Comparison of ENCODE assay signal across 20 mouse cellular contexts in genomic region chr17:72878979-72879378, GRCm38 (mm10). TPM values are rescaled to one million over a fixed set of nuclear protein-coding genes. Genes with fewer than 3 reads are reported as not detected.
DNase-seq lines count a peak whose midpoint lies in the region; ATAC-seq and TF ChIP-seq lines count a peak whose summit lies in the region.
"Had no signal": no experiment of that assay in that cellular context is flagged by ENCODE, and none has a peak within 500 bp of the region (broad histone marks: within the 10 kb centered on the region; RNA-seq: fewer than 3 reads in every experiment).

No protein-coding gene starts in this region.

- ATAC-seq in heart, embryonic 11.5 days (replicated peaks; ENCODE audit: insufficient number of reproducible peaks, low FRiP score, low TSS enrichment), result no peak
- ATAC-seq: CD4-positive, CD25-positive, alpha-beta regulatory T cell, adult 4 months; forebrain, embryonic 13.5 days; forebrain, embryonic 16.5 days had no signal

- WGBS in heart, adult 2 months, result 68% methylated on average over 9 of the region's 9 CpGs
- 83% methylated on average over 9 of the region's 9 CpGs for WGBS in heart, embryonic 11.5 days (ENCODE audit: insufficient replicate concordance)

- H3K9me3 ChIP-seq in heart, embryonic 11.5 days (replicated peaks; ENCODE audit: control insufficient read depth, low read length), result no peaks in the 10 kb centered on the region
- H3K9me3 ChIP-seq: forebrain, embryonic 10.5 days; forebrain, embryonic 13.5 days; hindbrain, embryonic 12.5 days; hindbrain, embryonic 15.5 days had no signal

- no peak for TF ChIP-seq POLR2A in heart, adult 2 months (IDR thresholded peaks at IDR 0.05; ENCODE audit: insufficient read depth, low read depth, low read length)
- TF ChIP-seq POLR2A in testis, adult 2 months (IDR thresholded peaks at IDR 0.05; ENCODE audit: control insufficient read depth, low read depth, low read length), result no peak

- peaks cover 2% of the 10 kb centered on the region; the same call in 1 of the 2 replicates for H3K4me1 ChIP-seq in heart, adult 2 months (ENCODE audit: control insufficient read depth, insufficient read depth, low read length)
- H3K4me1 ChIP-seq in heart, embryonic 11.5 days (ENCODE audit: control insufficient read depth, insufficient read depth, low read length), result no peaks in the 10 kb centered on the region
- peaks cover 3% of the 10 kb centered on the region for H3K4me1 ChIP-seq in testis, adult 2 months (ENCODE audit: control insufficient read depth, insufficient read depth, low read length)
- H3K4me1 ChIP-seq: forebrain, embryonic 10.5 days; forebrain, embryonic 13.5 days; hindbrain, embryonic 12.5 days; hindbrain, embryonic 15.5 days had no signal

- no peaks in the 10 kb centered on the region for H3K27me3 ChIP-seq in heart, adult 2 months (ENCODE audit: control insufficient read depth, insufficient read depth, low read length)
- H3K27me3 ChIP-seq in heart, embryonic 11.5 days (ENCODE audit: control insufficient read depth, insufficient read depth, low read length), result no peaks in the 10 kb centered on the region
- H3K27me3 ChIP-seq in testis, adult 2 months (ENCODE audit: control insufficient read depth, insufficient read depth, low read length), result no peaks in the 10 kb centered on the region
- H3K27me3 ChIP-seq: forebrain, embryonic 13.5 days; hindbrain, embryonic 12.5 days; hindbrain, embryonic 15.5 days had no signal

- H3K9ac ChIP-seq in heart, adult 2 months (ENCODE audit: low read depth, low read length), result no peak overlapping the region
- H3K9ac ChIP-seq in heart, embryonic 11.5 days (ENCODE audit: low read depth, low read length), result no peak overlapping the region
- H3K9ac ChIP-seq: forebrain, embryonic 13.5 days; hindbrain, embryonic 12.5 days; hindbrain, embryonic 15.5 days had no signal

- DNase-seq in heart, adult 18-20 months, result peak; percentile 40 to 42
- DNase-seq in heart, adult 2 months, result no peak
- DNase-seq in heart, postnatal 4 days, result peak; percentile 33
- DNase-seq in testis, postnatal 10 days (ENCODE audit: low spot score), result no peak
- DNase-seq: adrenal gland, adult 8-10 months; cerebellum, adult 18-20 months; cerebellum, adult 9-10 months; cerebellum, postnatal 14 days; gastrocnemius, postnatal 10 days; gastrocnemius, postnatal 36 days; kidney, adult 18-20 months had no signal

- TF ChIP-seq CTCF in heart, adult 2 months (IDR thresholded peaks at IDR 0.05), result no peak
- TF ChIP-seq CTCF in testis, adult 2 months (IDR thresholded peaks at IDR 0.05; ENCODE audit: control insufficient read depth, insufficient read depth, insufficient replicate concordance, low read depth, low read length), result no peak

- H3K79me2 ChIP-seq in heart, adult 2 months (replicated peaks; ENCODE audit: control insufficient read depth, insufficient read depth, low read length), result no peaks in the 10 kb centered on the region

- no peak for TF ChIP-seq EP300 in heart, adult 2 months (IDR thresholded peaks at IDR 0.05; ENCODE audit: insufficient read depth, low read depth, low read length)

- no peak overlapping the region for H3K4me3 ChIP-seq in heart, adult 2 months
- no peak overlapping the region for H3K4me3 ChIP-seq in heart, embryonic 11.5 days (ENCODE audit: low read depth, low read length)
- peak overlapping the region; percentile 1; the same call in 1 of the 2 replicates for H3K4me3 ChIP-seq in testis, adult 2 months (ENCODE audit: control insufficient read depth, low read depth, low read length)
- H3K4me3 ChIP-seq: forebrain, embryonic 10.5 days; forebrain, embryonic 13.5 days; hindbrain, embryonic 12.5 days; hindbrain, embryonic 15.5 days had no signal

- H3K4me2 ChIP-seq in heart, embryonic 11.5 days, result no peak overlapping the region
- H3K4me2 ChIP-seq: forebrain, embryonic 13.5 days; hindbrain, embryonic 12.5 days; hindbrain, embryonic 15.5 days had no signal

- no peak overlapping the region for H3K27ac ChIP-seq in heart, adult 2 months
- no peak overlapping the region for H3K27ac ChIP-seq in heart, embryonic 11.5 days (ENCODE audit: low read depth, low read length)
- no peak overlapping the region for H3K27ac ChIP-seq in testis, adult 2 months (ENCODE audit: control insufficient read depth, insufficient read depth, low read depth, low read length)
- H3K27ac ChIP-seq: forebrain, embryonic 10.5 days; forebrain, embryonic 13.5 days; hindbrain, embryonic 12.5 days; hindbrain, embryonic 15.5 days had no signal

- intact Hi-C loops in heart, adult 2 months (cut with DNase I), result no loop called here

- H3K36me3 ChIP-seq in heart, adult 2 months (ENCODE audit: control insufficient read depth, insufficient read depth, low read length), result no peaks in the 10 kb centered on the region
- H3K36me3 ChIP-seq in heart, embryonic 11.5 days (ENCODE audit: control insufficient read depth, insufficient read depth, low read length), result no peaks in the 10 kb centered on the region
- H3K36me3 ChIP-seq in testis, adult 2 months (ENCODE audit: control insufficient read depth, insufficient read depth, low read length), result no peaks in the 10 kb centered on the region
- H3K36me3 ChIP-seq: forebrain, embryonic 10.5 days; hindbrain, embryonic 12.5 days; hindbrain, embryonic 15.5 days had no signal

RNA-seq across cellular contexts. Expression of gene Lbh, which starts 39.1 kb away (rescaled TPM):
- total RNA-seq in heart, adult 18-20 months (2021), result 100 to 1,000 TPM; 432 to 483 TPM
- 100 to 1,000 TPM; 354 to 451 TPM for total RNA-seq in heart, adult 2 months (2021)
- polyA plus RNA-seq in heart, adult 2 months (2012; rRNA removed), result 522 and 708 TPM in 2 replicates
- total RNA-seq in heart, postnatal 4 days (2021), result 100 to 1,000 TPM; 730 to 743 TPM
- 19.1 and 22.8 TPM in 2 replicates for polyA plus RNA-seq in heart, embryonic 11.5 days (2014; fragmentation: Nextera tagmentation; extraction: Ambion mirVana)
- 2.7 and 3.8 TPM in 2 replicates for polyA plus RNA-seq in testis, adult 2 months (2012; rRNA removed)
- total RNA-seq: MEL had no signal

RNA-seq across cellular contexts. Expression of gene Ypel5, which starts 42.7 kb away (rescaled TPM):
- 10 to 100 TPM; 39.3 to 42.8 TPM for total RNA-seq in heart, adult 18-20 months (2021)
- total RNA-seq in heart, adult 2 months (2021), result 10 to 100 TPM; 35.6 to 36.4 TPM
- 26.6 and 30.8 TPM in 2 replicates for polyA plus RNA-seq in heart, adult 2 months (2012; rRNA removed)
- total RNA-seq in heart, postnatal 4 days (2021), result 10 to 100 TPM; 36.3 to 38.4 TPM
- polyA plus RNA-seq in heart, embryonic 11.5 days (2014; fragmentation: Nextera tagmentation; extraction: Ambion mirVana), result 65.9 and 70.4 TPM in 2 replicates
- polyA plus RNA-seq in testis, adult 2 months (2012; rRNA removed), result 35.5 and 43.0 TPM in 2 replicates

Comparison
In these comparisons a context has a peak if more than half of its experiments do, and no peak if none do; other contexts are left out.
1. DNase-seq: peak in heart, adult 18-20 months (2 of 2) and heart, postnatal 4 days (single experiment); none in heart, adult 2 months (0 of 2) and testis, postnatal 10 days (single experiment).